In genomic region chr17:57032854-57033253, GRCm38 (mm10) we compare ENCODE assay signal across 9 mouse cellular contexts. TPM values are rescaled to one million over a fixed set of nuclear protein-coding genes. Genes with fewer than 3 reads are reported as not detected.
DNase-seq lines count a peak whose midpoint lies in the region; ATAC-seq and TF ChIP-seq lines count a peak whose summit lies in the region.
"Had no signal": no experiment of that assay in that cellular context is flagged by ENCODE, and none has a peak within 500 bp of the region (broad histone marks: within the 10 kb centered on the region; RNA-seq: fewer than 3 reads in every experiment).

No protein-coding gene starts in this region.

- WGBS in lung, embryonic 15.5 days, result 83% methylated on average over 4 of the region's 4 CpGs
- 87% methylated on average over 4 of the region's 4 CpGs for WGBS in intestine, embryonic 16.5 days
- whole genome bisulfite sequencing in olfactory bulb, adult 2 months, result 86% methylated on average over 4 of the region's 4 CpGs

- ATAC-seq in lung, embryonic 15.5 days (ENCODE audit: borderline replicate concordance, extremely low read depth, low FRiP score, low TSS enrichment), result no peak
- no peak for ATAC-seq in intestine, embryonic 16.5 days

- H3K4me2 ChIP-seq in lung, embryonic 15.5 days, result peak overlapping the region; percentile 67; the same call in 1 of the 2 replicates
- H3K4me2 ChIP-seq in intestine, embryonic 16.5 days (ENCODE audit: low read depth, low read length), result peak overlapping the region; percentile 79; the same call in 1 of the 2 replicates

- H3K4me1 ChIP-seq in lung, embryonic 15.5 days, result peaks cover 17% of the 10 kb centered on the region
- H3K4me1 ChIP-seq in intestine, embryonic 16.5 days (ENCODE audit: control insufficient read depth, insufficient read depth, low read length), result peaks cover 10% of the 10 kb centered on the region
- peaks cover 10% of the 10 kb centered on the region for H3K4me1 ChIP-seq in olfactory bulb, adult 2 months (ENCODE audit: control insufficient read depth, insufficient read depth, low read length)

- H3K9ac ChIP-seq in lung, embryonic 15.5 days, result no peak overlapping the region; the same call in 1 of the 2 replicates
- H3K9ac ChIP-seq in intestine, embryonic 16.5 days (ENCODE audit: low read depth, low read length), result peak overlapping the region; percentile 70; the same call in 1 of the 2 replicates

- TF ChIP-seq CTCF in olfactory bulb, adult 2 months (IDR thresholded peaks at IDR 0.05; ENCODE audit: insufficient read depth, low read depth, low read length), result no peak

- peak; percentile 66 for DNase-seq in cerebellum, adult 9-10 months
- DNase-seq in cerebellum, postnatal 4 days (ENCODE audit: low spot score in 2 of 2), result no peak
- no peak for DNase-seq in lung, postnatal 10 days
- no peak for DNase-seq in right cerebral cortex, postnatal 25 days
- DNase-seq in frontal cortex, postnatal 25 days (ENCODE audit: low spot score in 2 of 2), result no peak

- H3K27me3 ChIP-seq in lung, embryonic 15.5 days, result no peaks in the 10 kb centered on the region
- H3K27me3 ChIP-seq in intestine, embryonic 16.5 days (replicated peaks; ENCODE audit: control insufficient read depth, insufficient read depth, low read length), result no peaks in the 10 kb centered on the region

- peaks cover 11% of the 10 kb centered on the region for H3K36me3 ChIP-seq in lung, embryonic 15.5 days
- H3K36me3 ChIP-seq in intestine, embryonic 16.5 days (ENCODE audit: control insufficient read depth, insufficient read depth, low read length), result peaks cover 7% of the 10 kb centered on the region; the same call in 1 of the 2 replicates

- H3K4me3 ChIP-seq in lung, embryonic 15.5 days, result peak overlapping the region; percentile 40; the same call in 1 of the 2 replicates
- H3K4me3 ChIP-seq in intestine, embryonic 16.5 days (ENCODE audit: low read length), result no peak overlapping the region
- H3K4me3 ChIP-seq in olfactory bulb, adult 2 months (ENCODE audit: insufficient read depth, low read depth, low read length), result no peak overlapping the region

- no peak overlapping the region for H3K27ac ChIP-seq in lung, embryonic 15.5 days
- H3K27ac ChIP-seq in intestine, embryonic 16.5 days (ENCODE audit: low read length), result no peak overlapping the region
- 0 out of 2 replicates have a peak overlapping the region, but pooled peaks have one; percentile 93 for H3K27ac ChIP-seq in olfactory bulb, adult 2 months (ENCODE audit: insufficient read depth, low read depth, low read length)

- no peak for TF ChIP-seq POLR2A in olfactory bulb, adult 2 months (IDR thresholded peaks at IDR 0.05; ENCODE audit: insufficient read depth, low read depth, low read length)

- H3K9me3 ChIP-seq in lung, embryonic 15.5 days, result no peaks in the 10 kb centered on the region
- no peaks in the 10 kb centered on the region for H3K9me3 ChIP-seq in intestine, embryonic 16.5 days (ENCODE audit: control insufficient read depth, low read length)

RNA-seq across cellular contexts. Expression of gene Khsrp, which starts 1.5 kb away (rescaled TPM):
- 42.1 and 44.1 TPM in 2 replicates for polyA plus RNA-seq in lung, embryonic 15.5 days (2015; fragmentation: Nextera tagmentation; extraction: Ambion mirVana)
- polyA plus RNA-seq in intestine, embryonic 16.5 days (2015; fragmentation: Nextera tagmentation; extraction: Ambion mirVana), result 15.7 and 16.7 TPM in 2 replicates
- 183 TPM in 1 of 2 replicates, not detected in the other for polyA plus RNA-seq in olfactory bulb, adult 2 months (2012; ENCODE audit: insufficient read depth, insufficient read length, low replicate concordance, missing spikeins)

RNA-seq across cellular contexts. Expression of gene Slc25a41, which starts 8.6 kb away (rescaled TPM):
- 0.12 TPM in 1 of 2 replicates, not detected in the other for polyA plus RNA-seq in lung, embryonic 15.5 days (2015; fragmentation: Nextera tagmentation; extraction: Ambion mirVana)
- not detected in 2 replicates for polyA plus RNA-seq in intestine, embryonic 16.5 days (2015; fragmentation: Nextera tagmentation; extraction: Ambion mirVana)
- not detected in 2 replicates for polyA plus RNA-seq in olfactory bulb, adult 2 months (2012; ENCODE audit: insufficient read depth, insufficient read length, low replicate concordance, missing spikeins)
- polyA plus RNA-seq: inflammation-experienced regulatory T-cells, adult 6 months had no signal

RNA-seq across cellular contexts. Expression of gene Gm17949, which starts 21.6 kb away (rescaled TPM):
- polyA plus RNA-seq in lung, embryonic 15.5 days (2015; fragmentation: Nextera tagmentation; extraction: Ambion mirVana), result 0.26 and 0.50 TPM in 2 replicates
- polyA plus RNA-seq in intestine, embryonic 16.5 days (2015; fragmentation: Nextera tagmentation; extraction: Ambion mirVana), result 0.37 and 0.58 TPM in 2 replicates
- not detected in 2 replicates for polyA plus RNA-seq in olfactory bulb, adult 2 months (2012; ENCODE audit: insufficient read depth, insufficient read length, low replicate concordance, missing spikeins)

RNA-seq across cellular contexts. Expression of gene Gtf2f1, which starts 21.8 kb away (rescaled TPM):
- 56.7 and 63.3 TPM in 2 replicates for polyA plus RNA-seq in lung, embryonic 15.5 days (2015; fragmentation: Nextera tagmentation; extraction: Ambion mirVana)
- polyA plus RNA-seq in intestine, embryonic 16.5 days (2015; fragmentation: Nextera tagmentation; extraction: Ambion mirVana), result 57.9 and 60.9 TPM in 2 replicates
- polyA plus RNA-seq in olfactory bulb, adult 2 months (2012; ENCODE audit: insufficient read depth, insufficient read length, low replicate concordance, missing spikeins), result not detected in 2 replicates

RNA-seq across cellular contexts. Expression of gene Crb3, which starts 26.1 kb away (rescaled TPM):
- 55.3 and 57.0 TPM in 2 replicates for polyA plus RNA-seq in lung, embryonic 15.5 days (2015; fragmentation: Nextera tagmentation; extraction: Ambion mirVana)
- polyA plus RNA-seq in intestine, embryonic 16.5 days (2015; fragmentation: Nextera tagmentation; extraction: Ambion mirVana), result 113 TPM in 2 replicates
- not detected in 2 replicates for polyA plus RNA-seq in olfactory bulb, adult 2 months (2012; ENCODE audit: insufficient read depth, insufficient read length, low replicate concordance, missing spikeins)
